Mouse (Mus musculus) heart, embryonic 14.5 days (tissue): ENCODE results near the gene Akr1c18. TPM values are rescaled to one million over a fixed set of nuclear protein-coding genes. Genes with fewer than 3 reads are reported as not detected.
"Not testable (repeated sequence)": the region's sequence is repeated elsewhere in the genome, so short reads cannot be mapped to it uniquely, and the experiment has no call there.

ENCODE experiments used
- ATAC-seq: fragments of 200-750 bp; cut with Nextera tagmentation; 2 replicates; pipeline ENCODE4 v1.8.0; 2017; ENCODE audit warnings: low read depth, moderate TSS enrichment; ENCODE audit not compliant: insufficient number of reproducible peaks, insufficient read depth, low FRiP score
- H3K27ac ChIP-seq, 2 experiments: fragments of 200-500 bp in 1 of 2; fragments of 300-500 bp in 1 of 2; sonication (generic) in 1 of 2; replicated peaks in 1 of 2; 2 replicates each; pipeline ENCODE4 v1.5.1; 2012 to 2014; ENCODE audit warnings: low read depth in 2 of 2, low read length in 2 of 2, control low read depth in 1 of 2, mild to moderate bottlenecking in 1 of 2, mixed read lengths in 1 of 2; ENCODE audit not compliant: control insufficient read depth in 1 of 2, insufficient read depth in 1 of 2
- H3K27me3 ChIP-seq: fragments of 300-500 bp; sonication (generic); 2 replicates; pipeline ENCODE4 v1.6.1; 2014; ENCODE audit warnings: mild to moderate bottlenecking, low read length, control low read depth; ENCODE audit not compliant: control insufficient read depth, insufficient read depth
- H3K36me3 ChIP-seq: fragments of 300-500 bp; sonication (generic); 2 replicates; pipeline ENCODE4 v1.6.1; 2014; ENCODE audit warnings: mild to moderate bottlenecking, control low read depth, low read length, mixed read lengths; ENCODE audit not compliant: control insufficient read depth, insufficient read depth
- H3K4me1 ChIP-seq, 2 experiments: fragments of 200-500 bp in 1 of 2; fragments of 300-500 bp in 1 of 2; sonication (generic) in 1 of 2; 2 replicates each; pipeline ENCODE4 v1.6.1; 2012 to 2014; ENCODE audit warnings: low read length in 2 of 2, control low read depth in 1 of 2, mixed read lengths in 1 of 2; ENCODE audit not compliant: control insufficient read depth in 2 of 2, insufficient read depth in 2 of 2
- H3K4me2 ChIP-seq: fragments of 300-500 bp; sonication (generic); 2 replicates; pipeline ENCODE4 v1.6.1; 2014; ENCODE audit warnings: mild to moderate bottlenecking, low read length
- H3K4me3 ChIP-seq, 2 experiments: fragments of 200-500 bp in 1 of 2; fragments of 300-500 bp in 1 of 2; sonication (generic) in 1 of 2; 2 replicates each; pipeline ENCODE4 v1.5.1; 2012 to 2014; ENCODE audit warnings: low read length in 2 of 2, mild to moderate bottlenecking in 2 of 2, control low read depth in 1 of 2, low read depth in 1 of 2, moderate library complexity in 1 of 2; ENCODE audit not compliant: control insufficient read depth in 1 of 2, insufficient read depth in 1 of 2
- H3K9ac ChIP-seq: fragments of 300-500 bp; sonication (generic); 2 replicates; pipeline ENCODE4 v1.6.1; 2014; ENCODE audit warnings: mild to moderate bottlenecking, low read length
- H3K9me3 ChIP-seq: fragments of 300-500 bp; sonication (generic); 2 replicates; pipeline ENCODE4 v1.6.1; 2016; ENCODE audit warnings: low read length, control low read depth; ENCODE audit not compliant: control insufficient read depth
- WGBS: fragments of 180-500 bp; shearing (Covaris S2); extraction: QIAGEN DNeasy Blood & Tissue Kit; methylation state at CpG from one replicate; pipeline ENCODE4 v1.1.7; 2014; 5-methylcytosine and 5-hydroxymethylcytosine counted together
- polyA plus RNA-seq: library from polyadenylated mRNA; unstranded; fragments of >200 nt; fragmentation: Nextera tagmentation; extraction: Ambion mirVana; gene quantifications from 2 replicates; pipeline ENCODE4 v1.2.1, GENCODE M21; 2014

Gene Akr1c18
- polyA plus RNA-seq, 1 experiment from 2014 or later: 0.39 TPM

GRCm38 (mm10) chr13:4129100-4129499 is 21.4 kb downstream of the Akr1c18 start:
- Histone ChIP-seq H3K9ac (no peak overlapping the region), H3K9me3 (no peaks in the 10 kb centered on the region), H3K27ac (no peak overlapping the region), H3K27me3 (no peaks in the 10 kb centered on the region), H3K4me1 (no peaks in the 10 kb centered on the region), H3K36me3 (no peaks in the 10 kb centered on the region), H3K4me3 (no peak overlapping the region), H3K4me2 (no peak overlapping the region)
- no peak for ATAC-seq
- 34% methylated on average over 5 of the region's 5 CpGs for WGBS

GRCm38 (mm10) chr13:4125846-4126245 is 24.6 kb downstream of the Akr1c18 start:
- not testable (repeated sequence) for H3K4me1 ChIP-seq, H3K4me3 ChIP-seq, H3K27ac ChIP-seq, H3K9me3 ChIP-seq, ATAC-seq, H3K4me2 ChIP-seq, H3K27me3 ChIP-seq, H3K36me3 ChIP-seq, H3K9ac ChIP-seq
- WGBS: 94% methylated on average over 1 of the region's 1 CpGs

DNA sequence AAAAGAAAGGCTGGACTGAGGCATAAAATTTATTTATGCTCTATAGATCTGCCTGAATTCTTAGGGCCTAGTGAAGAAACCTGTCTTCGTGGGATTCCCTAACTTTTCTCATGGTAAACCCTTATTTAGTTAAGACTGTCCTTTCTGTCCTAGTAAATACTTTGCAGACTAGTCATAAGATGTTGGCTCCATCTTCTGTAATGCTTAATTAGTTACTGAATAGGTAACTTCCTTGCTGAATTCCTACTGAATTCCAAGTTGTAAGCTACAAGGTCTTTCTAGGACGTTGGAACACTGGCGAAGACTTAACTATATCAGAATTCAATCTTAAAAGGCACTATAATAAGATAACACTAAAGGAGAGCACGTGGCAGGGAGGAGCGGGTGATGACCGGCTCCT is 26.0 kb downstream of the Akr1c18 start:
- H3K9me3 ChIP-seq, H3K27ac ChIP-seq, H3K4me2 ChIP-seq, H3K4me1 ChIP-seq, H3K9ac ChIP-seq, ATAC-seq, H3K27me3 ChIP-seq, H3K36me3 ChIP-seq, H3K4me3 ChIP-seq: not testable (repeated sequence)
- 87% methylated on average over 6 of the region's 6 CpGs for WGBS

DNA sequence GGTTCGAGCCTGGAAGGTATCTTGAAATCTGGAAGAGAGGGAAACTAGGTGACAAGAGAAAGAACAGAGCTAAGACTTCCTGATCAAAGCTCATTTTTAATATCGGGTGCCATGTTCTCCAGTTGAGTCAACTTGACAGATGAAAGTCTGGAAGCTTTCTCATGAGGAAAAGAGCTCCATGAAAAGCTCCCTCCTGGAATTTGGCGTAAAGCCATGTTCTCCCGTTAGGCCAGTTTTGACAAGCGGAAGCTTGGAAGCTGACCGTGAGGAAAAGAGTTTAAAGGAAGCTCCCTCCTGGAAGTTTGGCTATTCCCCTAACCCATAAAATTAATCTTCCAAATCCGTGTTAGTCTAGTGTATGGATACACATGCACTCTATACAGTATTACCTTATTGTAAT is 27.3 kb downstream of the Akr1c18 start:
- Histone ChIP-seq H3K4me1 (no peaks in the 10 kb centered on the region), H3K9me3 (no peaks in the 10 kb centered on the region), H3K27ac (no peak overlapping the region), H3K9ac (no peak overlapping the region), H3K4me2 (no peak overlapping the region), H3K4me3 (no peak overlapping the region), H3K36me3 (no peaks in the 10 kb centered on the region), H3K27me3 (no peaks in the 10 kb centered on the region)
- 68% methylated on average over 7 of the region's 7 CpGs for WGBS
- no peak for ATAC-seq

GRCm38 (mm10) chr13:4119181-4119904 is 31.1 kb downstream of the Akr1c18 start:
- no peaks in the 10 kb centered on the region for H3K4me1 ChIP-seq
- H3K27ac ChIP-seq: no peak overlapping the region
- no peaks in the 10 kb centered on the region for H3K36me3 ChIP-seq
- H3K27me3 ChIP-seq: no peaks in the 10 kb centered on the region
- H3K4me2 ChIP-seq: no peak overlapping the region
- H3K9me3 ChIP-seq: no peaks in the 10 kb centered on the region
- H3K9ac ChIP-seq: no peak overlapping the region
- no peak overlapping the region for H3K4me3 ChIP-seq
- 57% methylated on average over 2 of the region's 2 CpGs for WGBS
- no peak for ATAC-seq

GRCm38 (mm10) chr13:4110281-4111188 is 39.9 kb downstream of the Akr1c18 start:
- Histone ChIP-seq H3K27me3 (no peaks in the 10 kb centered on the region), H3K4me1 (no peaks in the 10 kb centered on the region), H3K9ac (no peak overlapping the region), H3K4me3 (no peak overlapping the region), H3K36me3 (no peaks in the 10 kb centered on the region), H3K4me2 (no peak overlapping the region), H3K27ac (no peak overlapping the region), H3K9me3 (no peaks in the 10 kb centered on the region)
- WGBS: 34% methylated on average over 6 of the region's 6 CpGs
- no peak for ATAC-seq

GRCm38 (mm10) chr13:4102721-4103120 is 47.7 kb downstream of the Akr1c18 start:
- no peak for ATAC-seq
- Histone ChIP-seq H3K4me2 (no peak overlapping the region), H3K4me3 (no peak overlapping the region), H3K36me3 (no peaks in the 10 kb centered on the region), H3K9ac (no peak overlapping the region), H3K27ac (no peak overlapping the region), H3K27me3 (no peaks in the 10 kb centered on the region), H3K9me3 (no peaks in the 10 kb centered on the region), H3K4me1 (no peaks in the 10 kb centered on the region)
